Mouse (Mus musculus): ENCODE data around the gene Gnl3. TPM values are rescaled to one million over a fixed set of nuclear protein-coding genes. Genes with fewer than 3 reads are reported as not detected.

Gnl3 gene
- polyA plus RNA-seq, 3 experiments from 2014 or later, result 48.2 to 99.0 (median 80.0) TPM

Other genes with a start within 250 kb of the Gnl3 start
- gene Tmem110, start 193.6 kb downstream of the Gnl3 start, polyA plus RNA-seq (2017; shearing (Covaris generic)), result 1 to 10 TPM; 6.2 to 7.5 (median 6.6) TPM
- 1 to 10 TPM in 2 of 3 experiments, under 1 TPM in 1; 0.49 to 1.3 (median 1.1) TPM for gene Mustn1, start 140.0 kb downstream of the Gnl3 start, polyA plus RNA-seq (2017; shearing (Covaris generic))
- not detected for gene Itih4, start 132.7 kb downstream of the Gnl3 start, polyA plus RNA-seq (2017; shearing (Covaris generic))
- not detected for gene Itih3, start 95.4 kb downstream of the Gnl3 start, polyA plus RNA-seq (2017; shearing (Covaris generic))
- gene Itih1, start 75.9 kb downstream of the Gnl3 start, polyA plus RNA-seq (2017; shearing (Covaris generic)), result not detected
- gene Nek4, start 67.8 kb downstream of the Gnl3 start, polyA plus RNA-seq (2017; shearing (Covaris generic)), result 1 to 10 TPM; 3.9 to 6.2 (median 5.1) TPM
- 1 to 10 TPM; 8.6 to 8.8 (median 8.7) TPM for gene Glt8d1, start 17.8 kb downstream of the Gnl3 start, polyA plus RNA-seq (2017; shearing (Covaris generic))
- 100 to 1,000 TPM; 297 to 353 (median 327) TPM for gene Spcs1, start 17.5 kb downstream of the Gnl3 start, polyA plus RNA-seq (2017; shearing (Covaris generic))
- gene Pbrm1, start within 50 bp of the Gnl3 start, polyA plus RNA-seq (2017; shearing (Covaris generic)), result 10 to 100 TPM; 45.2 to 57.3 (median 54.1) TPM
- 10 to 100 TPM; 48.6 to 86.1 (median 85.5) TPM for gene Smim4, start 109.8 kb upstream of the Gnl3 start, polyA plus RNA-seq (2017; shearing (Covaris generic))
- gene Nt5dc2, start 111.9 kb upstream of the Gnl3 start, polyA plus RNA-seq (2017; shearing (Covaris generic)), result not detected
- gene Stab1, start 149.5 kb upstream of the Gnl3 start, polyA plus RNA-seq (2017; shearing (Covaris generic)), result 1 to 10 TPM; 1.9 to 4.1 (median 2.8) TPM
- gene Tnnc1, start 189.2 kb upstream of the Gnl3 start, polyA plus RNA-seq (2017; shearing (Covaris generic)), result not detected
- gene Nisch, start 197.8 kb upstream of the Gnl3 start, polyA plus RNA-seq (2017; shearing (Covaris generic)), result 100 to 1,000 TPM in 2 of 3 experiments, 10 to 100 TPM in 1; 77.1 to 218 (median 164) TPM
- not detected for gene Sema3g, start 198.7 kb upstream of the Gnl3 start, polyA plus RNA-seq (2017; shearing (Covaris generic))
- gene Phf7, start 232.2 kb upstream of the Gnl3 start, polyA plus RNA-seq (2017; shearing (Covaris generic)), result 10 to 100 TPM; 11.8 to 13.2 (median 13.1) TPM
- gene Bap1, start 232.3 kb upstream of the Gnl3 start, polyA plus RNA-seq (2017; shearing (Covaris generic)), result 10 to 100 TPM; 23.6 to 28.7 (median 28.3) TPM

Measured in inflammation-experienced regulatory T-cells, adult 6 months (primary cell).